Comparison of ENCODE assay signal across 11 mouse cellular contexts in the genomic region with DNA sequence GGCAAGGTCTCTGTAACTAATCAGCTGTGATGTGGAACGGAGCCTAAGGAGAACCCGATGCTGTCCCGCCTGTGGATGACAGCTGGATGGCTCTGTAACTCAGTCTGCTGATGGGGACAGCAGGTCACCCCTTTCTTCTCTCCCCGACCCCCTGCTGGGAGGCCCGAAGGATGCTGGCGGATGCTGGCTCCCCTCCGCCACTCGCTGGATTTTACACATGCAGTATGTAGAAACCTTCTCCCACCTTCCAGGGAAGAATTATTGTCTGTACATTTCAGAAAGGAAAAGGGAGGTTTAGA. TPM values are rescaled to one million over a fixed set of nuclear protein-coding genes. Genes with fewer than 3 reads are reported as not detected.
DNase-seq lines count a peak whose midpoint lies in the region; ATAC-seq lines count a peak whose summit lies in the region.
"Had no signal": no experiment of that assay in that cellular context is flagged by ENCODE, and none has a peak within 500 bp of the region (broad histone marks: within the 10 kb centered on the region; RNA-seq: fewer than 3 reads in every experiment).

No protein-coding gene starts in this region.

- H3K9ac ChIP-seq in kidney, embryonic 15.5 days: 0 out of 2 replicates have a peak overlapping the region, but pooled peaks have one; percentile 6
- H3K9ac ChIP-seq in hindbrain, embryonic 16.5 days (ENCODE audit: low read depth, low read length): no peak overlapping the region
- 0 out of 2 replicates have a peak overlapping the region, but pooled peaks have one; percentile 29 for H3K9ac ChIP-seq in neural tube, embryonic 12.5 days

- H3K27ac ChIP-seq in kidney, embryonic 15.5 days: no peak overlapping the region
- no peak overlapping the region for H3K27ac ChIP-seq in hindbrain, embryonic 16.5 days (ENCODE audit: low read depth, low read length)
- H3K27ac ChIP-seq in neural tube, embryonic 12.5 days: no peak overlapping the region

- no peak overlapping the region for H3K4me3 ChIP-seq in kidney, embryonic 15.5 days (replicated peaks)
- no peak overlapping the region for H3K4me3 ChIP-seq in hindbrain, embryonic 16.5 days (ENCODE audit: low read length)
- no peak overlapping the region for H3K4me3 ChIP-seq in neural tube, embryonic 12.5 days

- WGBS in kidney, embryonic 15.5 days: 6% methylated on average over 8 of the region's 8 CpGs
- WGBS in hindbrain, embryonic 16.5 days: 5% methylated on average over 8 of the region's 8 CpGs
- WGBS in neural tube, embryonic 12.5 days: 1% methylated on average over 8 of the region's 8 CpGs

- no peaks in the 10 kb centered on the region for H3K9me3 ChIP-seq in kidney, embryonic 15.5 days (replicated peaks)
- H3K9me3 ChIP-seq in hindbrain, embryonic 16.5 days (ENCODE audit: control insufficient read depth, low read length): no peaks in the 10 kb centered on the region
- H3K9me3 ChIP-seq in neural tube, embryonic 12.5 days: no peaks in the 10 kb centered on the region

- ATAC-seq in kidney, embryonic 15.5 days (replicated peaks; ENCODE audit: low FRiP score): no peak; the same call in 1 of the 2 replicates
- 0 out of 2 replicates have a peak, but pooled peaks have one; percentile 22 for ATAC-seq in hindbrain, embryonic 16.5 days
- peak; percentile 78 for ATAC-seq in neural tube, embryonic 12.5 days (ENCODE audit: low FRiP score, low read depth)
- ATAC-seq: inflammation-experienced regulatory T-cells, adult 6 months had no signal

- H3K36me3 ChIP-seq in kidney, embryonic 15.5 days: no peaks in the 10 kb centered on the region
- no peaks in the 10 kb centered on the region for H3K36me3 ChIP-seq in hindbrain, embryonic 16.5 days (ENCODE audit: control insufficient read depth, insufficient read depth, low read length)
- no peaks in the 10 kb centered on the region for H3K36me3 ChIP-seq in neural tube, embryonic 12.5 days

- H3K4me1 ChIP-seq in kidney, embryonic 15.5 days: peaks cover 35% of the 10 kb centered on the region
- H3K4me1 ChIP-seq in hindbrain, embryonic 16.5 days (ENCODE audit: control insufficient read depth, insufficient read depth, low read depth, low read length): peaks cover 13% of the 10 kb centered on the region
- peaks cover 24% of the 10 kb centered on the region for H3K4me1 ChIP-seq in neural tube, embryonic 12.5 days

- peaks cover 31% of the 10 kb centered on the region for H3K27me3 ChIP-seq in kidney, embryonic 15.5 days
- H3K27me3 ChIP-seq in hindbrain, embryonic 16.5 days (replicated peaks; ENCODE audit: control insufficient read depth, insufficient read depth, low read length): peaks cover 4% of the 10 kb centered on the region; the same call in 1 of the 2 replicates
- peaks cover 14% of the 10 kb centered on the region for H3K27me3 ChIP-seq in neural tube, embryonic 12.5 days (replicated peaks)

- peak overlapping the region; percentile 18 for H3K4me2 ChIP-seq in kidney, embryonic 15.5 days
- H3K4me2 ChIP-seq in hindbrain, embryonic 16.5 days (ENCODE audit: low read length): 0 out of 2 replicates have a peak overlapping the region, but pooled peaks have one; percentile 20
- H3K4me2 ChIP-seq in neural tube, embryonic 12.5 days (replicated peaks): peak overlapping the region; percentile 38

- peak; percentile 45 for DNase-seq in embryo, embryonic 10 days (ENCODE audit: low spot score)
- DNase-seq in embryo, embryonic 9.5 days (ENCODE audit: extremely low spot score): no peak
- no peak for DNase-seq in kidney, postnatal 10 days
- DNase-seq in right cerebral cortex, postnatal 25 days: no peak
- no peak for DNase-seq in thymus, postnatal 0 days (ENCODE audit: low spot score)
- DNase-seq: adrenal gland, postnatal 14 days; cerebellum, adult 8-10 months had no signal

RNA-seq across cellular contexts. Expression of a gene that starts 4.7 kb away (rescaled TPM):
- 15.9 and 18.8 TPM in 2 replicates for polyA plus RNA-seq in kidney, embryonic 15.5 days (2015; fragmentation: Nextera tagmentation; extraction: Ambion mirVana)
- 11.7 and 13.1 TPM in 2 replicates for polyA plus RNA-seq in hindbrain, embryonic 16.5 days (2015; fragmentation: Nextera tagmentation; extraction: Ambion mirVana)
- 9.7 and 10.9 TPM in 2 replicates for polyA plus RNA-seq in neural tube, embryonic 12.5 days (2016; fragmentation: Nextera tagmentation; extraction: Ambion mirVana)
- polyA plus RNA-seq in thymus, postnatal 0 days (2015; fragmentation: Nextera tagmentation; extraction: Ambion mirVana): 2.0 and 2.7 TPM in 2 replicates
- polyA plus RNA-seq: inflammation-experienced regulatory T-cells, adult 6 months had no signal

RNA-seq across cellular contexts. Expression of a gene that starts 31.2 kb away (rescaled TPM):
- polyA plus RNA-seq in kidney, embryonic 15.5 days (2015; fragmentation: Nextera tagmentation; extraction: Ambion mirVana): 1.0 and 1.4 TPM in 2 replicates
- polyA plus RNA-seq in hindbrain, embryonic 16.5 days (2015; fragmentation: Nextera tagmentation; extraction: Ambion mirVana): 39.0 and 39.4 TPM in 2 replicates
- polyA plus RNA-seq in neural tube, embryonic 12.5 days (2016; fragmentation: Nextera tagmentation; extraction: Ambion mirVana): 13.3 and 14.6 TPM in 2 replicates
- 3.2 and 3.4 TPM in 2 replicates for polyA plus RNA-seq in thymus, postnatal 0 days (2015; fragmentation: Nextera tagmentation; extraction: Ambion mirVana)

RNA-seq across cellular contexts. Expression of a gene that starts 37.0 kb away (rescaled TPM):
- 98.7 and 105 TPM in 2 replicates for polyA plus RNA-seq in kidney, embryonic 15.5 days (2015; fragmentation: Nextera tagmentation; extraction: Ambion mirVana)
- 80.1 and 82.3 TPM in 2 replicates for polyA plus RNA-seq in hindbrain, embryonic 16.5 days (2015; fragmentation: Nextera tagmentation; extraction: Ambion mirVana)
- 92.5 and 107 TPM in 2 replicates for polyA plus RNA-seq in neural tube, embryonic 12.5 days (2016; fragmentation: Nextera tagmentation; extraction: Ambion mirVana)
- 106 and 110 TPM in 2 replicates for polyA plus RNA-seq in thymus, postnatal 0 days (2015; fragmentation: Nextera tagmentation; extraction: Ambion mirVana)
